Mouse (Mus musculus): ENCODE measurements at regions not wholly inside any gene's neighbourhood (a gene's known extent, or its start where the extent isn't known, plus 50 kb on each side); places are given as distances from the start of the nearest gene placed in this dataset.

GRCm38 (mm10) chr8:78148006-78148405 lies 65.1 kb upstream of the Ttc29 start:
- no peak for DNase-seq (ENCODE audit: low read depth, low spot score)

DNA sequence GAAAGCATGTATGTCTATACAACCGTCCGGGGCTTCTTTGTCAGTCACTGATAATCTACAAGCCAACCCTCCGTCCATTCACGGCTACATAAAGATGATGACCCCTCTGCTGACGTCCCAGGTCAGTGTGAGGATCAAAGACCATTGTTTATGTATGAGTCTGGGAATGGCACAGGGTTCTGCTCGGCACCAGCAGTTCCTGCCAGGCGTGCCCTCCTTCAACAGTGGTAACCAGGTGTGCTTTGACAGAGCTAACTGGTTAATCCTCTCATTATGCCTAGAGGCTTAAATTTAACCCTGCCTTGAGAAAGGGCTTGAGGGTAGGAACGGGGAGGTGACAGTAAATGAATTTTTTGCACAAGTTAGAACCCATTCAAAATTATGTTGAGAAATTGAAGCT lies 58.2 kb upstream of the Ttc29 start:
- no peak for DNase-seq (ENCODE audit: low read depth, low spot score)

DNA sequence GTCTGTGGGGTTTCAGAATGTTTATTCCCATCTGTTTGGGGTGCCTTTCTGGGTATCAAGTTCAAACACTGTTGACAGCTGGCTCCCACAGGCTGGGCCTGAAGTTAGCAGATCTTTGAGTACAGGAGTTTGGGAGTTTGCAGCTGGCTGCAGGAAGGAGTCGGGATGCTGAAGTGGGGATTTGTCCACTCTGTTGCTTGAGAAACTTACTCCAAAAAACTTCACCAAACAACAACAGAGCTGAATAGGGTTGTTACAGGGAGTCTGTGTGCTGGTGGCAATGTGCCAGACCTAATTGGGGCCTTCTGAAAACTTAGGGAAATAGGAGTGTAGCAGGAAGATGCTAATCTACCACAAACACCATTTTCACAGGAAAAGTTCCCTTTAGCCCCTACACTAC lies 51.1 kb upstream of the Ttc29 start:
- no peak for DNase-seq (ENCODE audit: low read depth, low spot score)

DNA sequence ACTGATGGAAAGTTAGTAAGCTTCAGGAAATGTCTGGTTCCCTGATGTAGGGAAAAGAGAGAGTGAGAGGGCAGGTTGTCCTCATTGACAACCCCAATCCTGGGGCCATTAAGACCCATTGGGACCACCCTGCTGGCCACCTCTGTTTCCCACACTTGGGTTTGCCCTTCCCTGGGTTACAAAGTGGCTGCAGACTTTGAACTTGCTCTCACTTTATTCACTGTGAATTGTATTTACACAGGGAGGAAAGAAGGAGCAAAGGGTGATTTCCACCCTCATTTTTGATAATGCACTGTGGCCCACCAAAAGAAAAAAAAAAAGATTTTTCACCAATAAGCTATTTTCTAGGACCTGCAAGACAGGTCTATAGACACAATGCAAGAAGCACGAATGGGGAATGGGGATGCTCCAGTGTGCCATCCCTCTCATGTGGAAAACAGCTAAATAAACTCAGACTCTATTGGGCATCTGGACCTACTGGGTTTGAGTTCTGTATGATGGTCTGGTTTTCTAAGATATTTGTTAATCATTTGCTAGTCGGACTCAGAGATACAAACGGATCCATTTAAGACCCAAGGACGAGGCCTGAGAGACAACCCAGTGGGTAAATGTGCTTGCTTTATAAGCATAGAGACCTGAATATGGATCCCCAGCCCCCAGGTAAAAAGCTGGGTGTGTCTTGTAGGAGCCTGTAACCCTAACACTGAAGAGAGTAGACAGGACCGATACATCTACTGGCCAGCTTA lies 50.2 kb upstream of the Ttc29 start:
- DNase-seq (ENCODE audit: low read depth, low spot score): no peak

All from A20 (cell line).